Mouse (Mus musculus) lung, postnatal 0 days (tissue): ENCODE measurements around the gene Gemin5.

Experiments
- CTCF ChIP-seq: IDR thresholded peaks from 2 replicates; pipeline ENCODE4 v1.5.1; 2016; ENCODE audit warnings: antibody characterized with exemption, mild to moderate bottlenecking
- EP300 ChIP-seq: IDR thresholded peaks from 2 replicates; pipeline ENCODE4 v1.6.1; 2016; ENCODE audit warnings: antibody characterized with exemption, mild to moderate bottlenecking, control low read depth

DNA sequence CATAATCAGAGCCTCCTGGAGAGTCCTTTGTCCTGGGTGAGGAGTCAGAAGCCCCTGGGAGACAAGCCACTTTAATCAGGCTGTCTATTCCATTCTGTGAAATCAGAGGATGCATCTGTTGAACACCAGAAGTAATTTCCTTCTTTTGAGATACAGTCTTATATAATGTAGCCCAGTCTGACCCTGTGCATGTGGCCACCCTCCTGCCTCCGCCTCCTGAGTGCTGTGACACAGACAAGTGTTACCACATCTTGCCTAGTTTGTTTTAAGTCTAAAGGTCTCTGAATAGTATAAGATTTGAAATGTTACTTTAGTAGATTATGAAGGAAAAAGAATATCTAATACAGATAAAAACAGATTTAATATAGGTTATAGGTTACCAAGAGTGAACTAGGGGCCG, 68.3 kb downstream of the Gemin5 start:
- no peak for TF ChIP-seq CTCF
- TF ChIP-seq EP300 = no peak
